Mouse (Mus musculus) kidney, adult 11 months (tissue): ENCODE results near the gene Lcn2.

Experiments used
- DNase-seq: peaks from one replicate; pipeline ENCODE4 v3.0.0; 2022

Lcn2 gene

DNA sequence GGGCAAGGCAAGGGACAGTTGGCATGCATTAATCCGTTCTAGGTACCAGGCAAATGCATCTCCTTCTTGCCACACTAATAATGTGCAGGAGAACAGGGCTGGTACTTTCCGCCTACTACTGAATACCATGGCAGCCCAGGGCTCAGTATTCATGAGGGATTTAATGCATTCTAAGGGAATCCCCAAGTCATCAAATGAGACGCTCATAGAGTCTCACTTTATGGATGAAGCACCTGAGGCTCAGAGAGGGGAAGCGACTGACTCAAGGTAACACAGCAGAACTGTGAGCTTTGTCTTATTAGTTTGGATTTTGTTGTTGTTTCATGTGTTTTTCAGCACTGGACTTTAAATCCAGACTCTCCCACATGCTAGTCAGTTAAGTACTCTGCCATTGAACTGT lies 46.0 kb downstream of the Lcn2 start:
- DNase-seq, result no peak

DNA sequence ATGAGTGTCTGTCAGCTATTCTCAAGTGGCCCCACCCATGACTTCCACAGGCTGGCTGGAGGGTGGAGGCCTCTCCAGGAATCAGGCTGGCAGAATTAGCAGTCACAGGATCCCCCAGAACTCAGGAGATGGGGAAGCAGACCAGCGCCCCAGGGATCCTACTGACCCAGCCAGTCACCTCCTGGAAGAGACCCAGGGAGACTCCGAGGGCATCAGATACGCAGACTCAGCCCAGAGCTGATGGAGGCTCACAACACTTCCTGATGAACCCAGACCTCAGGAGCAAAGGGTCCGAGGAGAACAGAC lies 46.5 kb downstream of the Lcn2 start:
- DNase-seq, result no peak

DNA sequence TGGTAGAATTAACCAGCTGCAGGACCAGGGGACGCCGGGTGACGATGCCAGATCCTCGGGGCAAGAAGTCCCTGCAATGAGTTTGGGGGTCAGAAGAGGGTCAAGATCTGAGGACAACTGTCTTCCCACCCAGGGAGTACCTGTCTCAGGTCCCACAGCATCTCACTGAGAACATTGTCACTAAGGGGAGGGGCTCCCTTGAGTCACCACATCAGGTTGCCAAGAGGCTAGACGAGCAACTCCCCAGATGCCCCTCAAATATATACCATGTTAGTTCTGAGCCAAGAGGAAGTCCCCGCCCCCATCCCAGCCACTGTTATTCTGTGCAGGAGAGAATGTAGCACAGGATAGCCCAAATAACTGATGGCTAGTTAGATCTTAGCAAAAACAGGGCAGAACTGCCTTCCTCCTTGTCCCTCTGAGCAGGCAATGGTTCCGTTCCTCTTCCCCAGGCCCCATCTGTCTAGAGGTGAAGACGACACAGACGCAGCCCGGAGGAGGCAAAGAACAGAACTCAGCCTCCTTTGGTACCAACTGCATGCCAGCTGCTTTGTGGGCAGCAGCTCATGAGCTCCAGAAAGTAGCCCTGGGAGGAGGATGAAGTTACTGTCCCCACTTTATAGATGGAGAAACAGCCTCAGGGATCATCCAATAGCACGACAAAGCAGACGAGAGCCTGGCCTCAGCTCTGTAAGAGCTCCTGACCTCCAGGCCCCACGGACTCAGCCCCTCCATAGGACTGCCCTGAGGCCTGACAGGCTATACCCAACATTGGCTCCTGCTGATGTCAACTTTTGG lies 47.0 kb downstream of the Lcn2 start:
- DNase-seq, result no peak

DNA sequence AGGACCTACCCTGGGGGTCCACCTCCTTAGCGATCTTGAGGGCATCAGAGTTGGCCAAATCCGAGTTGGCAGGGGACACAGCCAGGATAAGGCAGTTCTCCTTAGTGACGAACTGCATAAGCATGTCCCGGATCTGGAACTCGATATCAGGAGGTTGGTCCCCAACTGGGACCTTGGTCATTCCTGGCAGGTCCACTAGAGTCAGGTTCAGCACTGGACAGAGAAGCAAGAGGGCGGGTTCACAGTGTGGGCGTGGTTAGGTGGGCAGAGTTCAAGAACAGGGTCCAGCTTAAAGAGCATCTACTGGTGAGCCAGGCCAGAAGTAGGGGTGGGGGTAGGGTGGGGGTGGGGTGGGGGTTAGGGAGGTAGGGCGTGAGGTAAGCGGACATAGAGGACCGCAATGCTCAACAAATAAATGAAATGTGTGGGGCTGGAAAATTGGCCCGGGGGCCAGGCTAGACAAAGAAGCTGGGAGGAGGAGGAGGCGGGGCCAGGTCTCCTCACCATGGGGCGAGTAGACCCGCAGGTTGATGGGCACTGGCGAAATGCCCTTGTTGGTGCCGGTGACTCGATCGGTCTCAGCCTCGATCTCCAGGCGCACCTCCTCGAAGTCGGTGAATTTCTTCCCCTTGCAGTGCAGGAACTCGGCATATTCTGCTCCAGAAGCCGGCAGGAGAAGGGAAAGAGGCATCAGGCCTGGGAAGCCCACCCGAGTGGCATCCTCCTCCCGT lies 48.0 kb downstream of the Lcn2 start:
- no peak for DNase-seq

DNA sequence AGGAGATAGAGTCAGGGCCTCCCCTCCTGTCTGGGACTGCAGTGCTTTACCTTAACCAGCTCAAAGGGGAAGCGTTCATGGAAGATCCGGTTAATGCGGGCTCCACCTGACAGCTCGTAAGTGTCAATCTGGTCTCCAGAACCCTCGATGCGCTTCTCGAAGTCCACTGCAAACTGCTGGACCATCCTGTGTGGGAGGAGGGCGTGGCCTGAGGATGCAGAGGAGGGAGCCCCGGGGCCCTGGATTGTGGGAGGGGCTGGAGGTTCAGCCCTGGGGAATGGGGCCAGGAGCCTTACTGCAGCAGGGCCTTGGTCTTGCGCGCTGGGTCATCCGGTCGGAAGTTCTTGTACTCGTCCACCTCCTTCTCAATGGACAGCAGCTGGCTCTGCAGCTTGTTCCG lies 52.2 kb downstream of the Lcn2 start:
- DNase-seq, result no peak
